Mouse (Mus musculus) heart, embryonic 14.5 days (tissue): ENCODE measurements at regions not wholly inside any gene's neighbourhood (a gene's known extent, or its start where the extent isn't known, plus 50 kb on each side); places are given as distances from the start of the nearest gene placed in this dataset.

Experiments
- ATAC-seq: fragments of 200-750 bp; cut with Nextera tagmentation; 2 replicates; pipeline ENCODE4 v1.8.0; 2017; ENCODE audit warnings: low read depth, moderate TSS enrichment; ENCODE audit not compliant: insufficient number of reproducible peaks, insufficient read depth, low FRiP score
- H3K27ac ChIP-seq, 2 experiments: fragments of 200-500 bp in 1 of 2; fragments of 300-500 bp in 1 of 2; sonication (generic) in 1 of 2; replicated peaks in 1 of 2; 2 replicates each; pipeline ENCODE4 v1.5.1; 2012 to 2014; ENCODE audit warnings: low read depth in 2 of 2, low read length in 2 of 2, control low read depth in 1 of 2, mild to moderate bottlenecking in 1 of 2, mixed read lengths in 1 of 2; ENCODE audit not compliant: control insufficient read depth in 1 of 2, insufficient read depth in 1 of 2
- H3K27me3 ChIP-seq: fragments of 300-500 bp; sonication (generic); 2 replicates; pipeline ENCODE4 v1.6.1; 2014; ENCODE audit warnings: mild to moderate bottlenecking, low read length, control low read depth; ENCODE audit not compliant: control insufficient read depth, insufficient read depth
- H3K36me3 ChIP-seq: fragments of 300-500 bp; sonication (generic); 2 replicates; pipeline ENCODE4 v1.6.1; 2014; ENCODE audit warnings: mild to moderate bottlenecking, control low read depth, low read length, mixed read lengths; ENCODE audit not compliant: control insufficient read depth, insufficient read depth
- H3K4me1 ChIP-seq, 2 experiments: fragments of 200-500 bp in 1 of 2; fragments of 300-500 bp in 1 of 2; sonication (generic) in 1 of 2; 2 replicates each; pipeline ENCODE4 v1.6.1; 2012 to 2014; ENCODE audit warnings: low read length in 2 of 2, control low read depth in 1 of 2, mixed read lengths in 1 of 2; ENCODE audit not compliant: control insufficient read depth in 2 of 2, insufficient read depth in 2 of 2
- H3K4me2 ChIP-seq: fragments of 300-500 bp; sonication (generic); 2 replicates; pipeline ENCODE4 v1.6.1; 2014; ENCODE audit warnings: mild to moderate bottlenecking, low read length
- H3K4me3 ChIP-seq, 2 experiments: fragments of 200-500 bp in 1 of 2; fragments of 300-500 bp in 1 of 2; sonication (generic) in 1 of 2; 2 replicates each; pipeline ENCODE4 v1.5.1; 2012 to 2014; ENCODE audit warnings: low read length in 2 of 2, mild to moderate bottlenecking in 2 of 2, control low read depth in 1 of 2, low read depth in 1 of 2, moderate library complexity in 1 of 2; ENCODE audit not compliant: control insufficient read depth in 1 of 2, insufficient read depth in 1 of 2
- H3K9ac ChIP-seq: fragments of 300-500 bp; sonication (generic); 2 replicates; pipeline ENCODE4 v1.6.1; 2014; ENCODE audit warnings: mild to moderate bottlenecking, low read length
- H3K9me3 ChIP-seq: fragments of 300-500 bp; sonication (generic); 2 replicates; pipeline ENCODE4 v1.6.1; 2016; ENCODE audit warnings: low read length, control low read depth; ENCODE audit not compliant: control insufficient read depth
- WGBS: fragments of 180-500 bp; shearing (Covaris S2); extraction: QIAGEN DNeasy Blood & Tissue Kit; methylation state at CpG from one replicate; pipeline ENCODE4 v1.1.7; 2014; 5-methylcytosine and 5-hydroxymethylcytosine counted together

DNA sequence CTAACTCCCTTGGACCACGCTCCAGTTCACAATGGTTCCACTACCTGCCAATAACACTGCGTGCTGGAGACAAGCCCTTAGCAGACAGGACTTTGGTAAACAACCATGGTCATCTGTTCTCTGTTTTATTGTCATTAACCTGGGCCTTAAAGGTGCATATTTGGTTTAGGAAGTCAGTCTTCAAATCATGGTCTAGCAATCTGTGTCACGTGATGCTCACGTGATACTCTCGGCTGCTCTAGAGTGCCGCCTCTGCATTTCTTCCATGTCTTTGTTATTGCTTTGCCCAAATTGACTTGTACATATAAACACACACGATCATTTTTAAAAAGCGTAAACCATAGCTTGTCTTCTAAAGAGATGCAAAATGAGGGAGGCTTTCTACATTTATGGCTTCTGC is 139.8 kb upstream of the 4930535I16Rik start:
- ATAC-seq, result no peak
- Histone ChIP-seq H3K4me1 (no peaks in the 10 kb centered on the region), H3K36me3 (no peaks in the 10 kb centered on the region), H3K27me3 (no peaks in the 10 kb centered on the region), H3K4me2 (no peak overlapping the region), H3K4me3 (no peak overlapping the region), H3K9me3 (no peaks in the 10 kb centered on the region), H3K9ac (no peak overlapping the region), H3K27ac (no peak overlapping the region)
- 88% methylated on average over 8 of the region's 8 CpGs for WGBS

GRCm38 (mm10) chr4:124054240-124054760 is 136.5 kb upstream of the 4930535I16Rik start:
- H3K9ac ChIP-seq, result no peak overlapping the region
- H3K4me2 ChIP-seq, result no peak overlapping the region
- no peak overlapping the region for H3K4me3 ChIP-seq
- H3K4me1 ChIP-seq, result no peaks in the 10 kb centered on the region
- no peak for ATAC-seq
- no peaks in the 10 kb centered on the region for H3K9me3 ChIP-seq
- H3K27me3 ChIP-seq, result no peaks in the 10 kb centered on the region
- H3K36me3 ChIP-seq, result no peaks in the 10 kb centered on the region
- no peak overlapping the region for H3K27ac ChIP-seq
- 68% methylated on average over 1 of the region's 1 CpGs for WGBS

DNA sequence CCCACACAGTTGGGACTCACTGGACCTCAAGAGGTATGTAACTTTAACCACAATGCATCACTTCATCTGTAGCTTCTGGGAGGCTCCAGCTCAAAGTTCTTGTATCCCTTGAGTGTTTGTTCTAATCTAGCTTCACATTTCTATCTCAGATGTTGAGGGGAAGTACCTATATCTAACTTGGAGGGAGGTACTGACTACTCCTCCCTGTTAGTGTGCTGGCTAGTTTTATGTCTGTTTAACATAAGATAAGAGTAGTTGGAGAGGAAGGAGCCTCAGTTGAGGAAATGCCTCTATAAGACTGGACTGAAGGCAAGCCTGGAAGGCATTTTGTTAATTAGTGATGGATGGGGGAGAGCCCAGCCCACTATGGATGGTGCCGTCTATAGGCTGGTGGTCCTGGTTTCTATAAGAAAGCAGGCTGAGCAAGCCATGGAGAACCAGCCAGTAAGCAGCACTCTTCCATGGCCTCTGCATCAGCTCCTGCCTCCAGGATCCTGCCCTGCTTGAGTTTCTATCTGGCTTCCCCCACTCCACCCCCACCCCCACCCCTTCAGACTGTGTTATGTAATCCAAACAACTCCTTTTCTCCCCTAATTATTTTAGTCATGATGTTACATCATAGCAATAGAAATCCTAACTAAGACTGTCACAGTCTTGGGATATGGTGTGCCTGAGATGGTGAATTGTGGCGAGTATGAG is 135.7 kb upstream of the 4930535I16Rik start:
- Histone ChIP-seq H3K4me1 (no peaks in the 10 kb centered on the region), H3K27me3 (no peaks in the 10 kb centered on the region), H3K27ac (no peak overlapping the region), H3K9me3 (no peaks in the 10 kb centered on the region), H3K4me2 (no peak overlapping the region), H3K36me3 (no peaks in the 10 kb centered on the region), H3K9ac (no peak overlapping the region), H3K4me3 (no peak overlapping the region)
- no peak for ATAC-seq
- WGBS, result 72% methylated on average over 2 of the region's 2 CpGs

DNA sequence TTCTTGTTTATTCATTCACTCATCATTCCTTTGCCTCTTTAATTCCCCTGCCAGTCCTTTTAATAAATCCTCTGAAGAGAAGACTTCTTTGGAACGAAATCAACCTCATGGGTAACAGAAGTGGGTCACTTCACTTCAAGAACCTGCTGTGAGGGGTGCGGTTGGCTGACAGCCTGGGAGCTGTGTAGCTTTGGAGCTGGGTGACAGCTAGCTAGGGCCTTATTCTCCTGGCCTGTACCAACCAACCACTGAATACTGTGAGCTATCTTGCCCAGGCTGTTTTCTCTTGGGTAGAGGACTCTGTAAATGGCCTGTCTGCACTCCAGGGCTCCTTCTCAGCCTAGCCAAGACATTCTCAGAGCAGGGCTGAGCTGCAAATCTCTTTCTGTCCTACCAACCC is 134.6 kb upstream of the 4930535I16Rik start:
- no peak overlapping the region for H3K9ac ChIP-seq
- WGBS, result 72% methylated on average over 2 of the region's 2 CpGs
- no peaks in the 10 kb centered on the region for H3K9me3 ChIP-seq
- H3K27ac ChIP-seq, result no peak overlapping the region
- no peak overlapping the region for H3K4me2 ChIP-seq
- no peaks in the 10 kb centered on the region for H3K27me3 ChIP-seq
- no peak for ATAC-seq
- no peaks in the 10 kb centered on the region for H3K36me3 ChIP-seq
- no peak overlapping the region for H3K4me3 ChIP-seq
- no peaks in the 10 kb centered on the region for H3K4me1 ChIP-seq

DNA sequence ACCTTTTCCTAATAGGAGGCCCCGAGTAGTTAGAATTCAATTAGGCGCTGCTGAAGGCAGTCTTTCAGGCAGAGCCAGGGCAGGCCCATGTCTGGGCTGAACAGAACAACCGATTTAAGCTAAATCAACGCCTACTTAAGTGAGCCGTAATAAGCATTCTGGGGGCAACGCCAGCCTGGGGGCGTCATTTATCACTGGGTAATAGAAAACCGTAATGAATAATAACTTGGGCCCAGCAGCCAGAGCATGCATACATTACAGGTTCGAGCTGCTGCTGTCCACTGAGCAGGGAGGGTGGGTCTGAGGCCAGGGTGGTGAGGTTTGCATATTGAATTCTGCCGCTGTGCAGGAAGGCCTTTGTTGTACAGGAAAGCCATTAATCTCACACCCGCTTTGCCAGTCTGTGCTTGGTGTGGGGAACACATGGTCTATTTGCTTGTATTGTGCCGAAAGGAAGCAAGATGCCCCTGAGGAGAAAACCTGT is 130.6 kb upstream of the 4930535I16Rik start:
- H3K4me1 ChIP-seq, result no peaks in the 10 kb centered on the region
- no peak overlapping the region for H3K9ac ChIP-seq
- no peak overlapping the region for H3K4me3 ChIP-seq
- H3K9me3 ChIP-seq, result no peaks in the 10 kb centered on the region
- no peaks in the 10 kb centered on the region for H3K27me3 ChIP-seq
- 71% methylated on average over 12 of the region's 12 CpGs for WGBS
- no peak overlapping the region for H3K27ac ChIP-seq
- H3K36me3 ChIP-seq, result no peaks in the 10 kb centered on the region
- no peak for ATAC-seq
- H3K4me2 ChIP-seq, result no peak overlapping the region

GRCm38 (mm10) chr4:124047898-124048297 is 130.1 kb upstream of the 4930535I16Rik start:
- Histone ChIP-seq H3K27me3 (no peaks in the 10 kb centered on the region), H3K9me3 (no peaks in the 10 kb centered on the region), H3K9ac (no peak overlapping the region), H3K36me3 (no peaks in the 10 kb centered on the region), H3K27ac (no peak overlapping the region), H3K4me3 (no peak overlapping the region), H3K4me2 (no peak overlapping the region), H3K4me1 (no peaks in the 10 kb centered on the region)
- WGBS, result 79% methylated on average over 3 of the region's 3 CpGs
- ATAC-seq, result no peak

DNA sequence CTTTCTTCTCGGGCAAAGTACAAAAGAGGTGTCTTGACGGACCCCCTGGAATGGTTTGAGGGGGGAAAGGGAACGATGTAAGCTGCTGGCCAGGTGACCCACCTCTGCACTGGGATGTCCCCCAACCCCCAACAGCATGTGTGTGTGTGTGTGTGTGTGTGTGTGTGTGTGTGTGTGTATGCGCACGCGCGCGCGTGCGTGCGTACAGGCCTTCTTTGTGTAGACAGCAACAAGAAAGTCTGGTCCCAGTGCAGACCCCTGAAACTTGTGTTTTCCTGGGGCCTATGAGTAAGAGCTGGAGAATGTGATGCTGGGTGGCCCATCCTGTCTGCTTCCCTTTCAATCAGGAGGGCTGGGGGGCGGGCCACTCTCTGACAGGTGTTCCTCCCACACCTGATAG is 118.7 kb upstream of the 4930535I16Rik start:
- WGBS, result 77% methylated on average over 12 of the region's 12 CpGs
- Histone ChIP-seq H3K27me3 (no peaks in the 10 kb centered on the region), H3K36me3 (no peaks in the 10 kb centered on the region), H3K9me3 (no peaks in the 10 kb centered on the region), H3K4me3 (no peak overlapping the region), H3K4me2 (no peak overlapping the region), H3K9ac (no peak overlapping the region), H3K4me1 (peaks cover 6 to 11% of the 10 kb centered on the region in 2 experiments; a peak in 3 of 4 replicates), H3K27ac (no peak overlapping the region)
- ATAC-seq, result no peak
